15 mouse cellular contexts compared by ENCODE assay signal in genomic region chr6:18446359-18446758, GRCm38 (mm10).
DNase-seq lines count a peak whose midpoint lies in the region; ATAC-seq and TF ChIP-seq lines count a peak whose summit lies in the region.
"Had no signal": no experiment of that assay in that cellular context is flagged by ENCODE, and none has a peak within 500 bp of the region (broad histone marks: within the 10 kb centered on the region; RNA-seq: fewer than 3 reads in every experiment).

No protein-coding gene starts in this region.

- no peak for TF ChIP-seq EP300 in stomach, postnatal 0 days (optimal IDR thresholded peaks at IDR 0.05)

- 18% methylated on average over 3 of the region's 3 CpGs for WGBS in forebrain, embryonic 16.5 days
- 46% methylated on average over 3 of the region's 3 CpGs for WGBS in midbrain, embryonic 15.5 days
- WGBS in stomach, postnatal 0 days: 80% methylated on average over 3 of the region's 3 CpGs

- H3K27me3 ChIP-seq in forebrain, embryonic 16.5 days (replicated peaks; ENCODE audit: control insufficient read depth, insufficient read depth, low read length): no peaks in the 10 kb centered on the region
- H3K27me3 ChIP-seq in midbrain, embryonic 15.5 days (replicated peaks): no peaks in the 10 kb centered on the region
- H3K27me3 ChIP-seq in stomach, postnatal 0 days (ENCODE audit: control insufficient read depth, insufficient read depth, low read length): no peaks in the 10 kb centered on the region
- H3K27me3 ChIP-seq: liver, embryonic 13.5 days had no signal

- peak; percentile 71 for ATAC-seq in forebrain, embryonic 16.5 days
- ATAC-seq in midbrain, embryonic 15.5 days (replicated peaks): 0 out of 2 replicates have a peak, but pooled peaks have one; percentile 49
- ATAC-seq in stomach, postnatal 0 days (ENCODE audit: low FRiP score, low TSS enrichment): no peak
- ATAC-seq in erythroblast, adult 5-6 weeks (replicated peaks; ENCODE audit: low FRiP score, poor library complexity, severe bottlenecking): no peak
- ATAC-seq: intestine, embryonic 16.5 days had no signal

- H3K4me1 ChIP-seq in forebrain, embryonic 16.5 days (replicated peaks; ENCODE audit: control insufficient read depth, insufficient read depth, low read length): peaks cover 16% of the 10 kb centered on the region
- H3K4me1 ChIP-seq in midbrain, embryonic 15.5 days: peaks cover 11% of the 10 kb centered on the region
- H3K4me1 ChIP-seq in stomach, postnatal 0 days (replicated peaks; ENCODE audit: control insufficient read depth, insufficient read depth): no peaks in the 10 kb centered on the region

- peak overlapping the region; percentile 9; the same call in 1 of the 2 replicates for H3K4me3 ChIP-seq in layer of hippocampus, adult 2 months
- H3K4me3 ChIP-seq in forebrain, embryonic 16.5 days (replicated peaks; ENCODE audit: low read length): no peak overlapping the region
- no peak overlapping the region for H3K4me3 ChIP-seq in midbrain, embryonic 15.5 days
- H3K4me3 ChIP-seq in stomach, postnatal 0 days (ENCODE audit: low read depth, low read length): no peak overlapping the region
- H3K4me3 ChIP-seq: liver, embryonic 13.5 days had no signal

- no peak for TF ChIP-seq CTCF in layer of hippocampus, adult 2 months (conservative IDR thresholded peaks at IDR 0.05)
- TF ChIP-seq CTCF in brain, embryonic 14.5 days (IDR thresholded peaks at IDR 0.05; ENCODE audit: borderline replicate concordance, extremely low read depth, insufficient read depth, insufficient read length): no peak
- no peak for TF ChIP-seq CTCF in stomach, postnatal 0 days (IDR thresholded peaks at IDR 0.05; ENCODE audit: low read depth)

- H3K27ac ChIP-seq in layer of hippocampus, adult 2 months: peak overlapping the region; percentile 92
- H3K27ac ChIP-seq in forebrain, embryonic 16.5 days (ENCODE audit: low read length): peak overlapping the region; percentile 93
- peak overlapping the region; percentile 61 for H3K27ac ChIP-seq in midbrain, embryonic 15.5 days
- H3K27ac ChIP-seq in stomach, postnatal 0 days (replicated peaks): no peak overlapping the region
- H3K27ac ChIP-seq: kidney, postnatal 0 days; liver, embryonic 13.5 days had no signal

- no peak overlapping the region for H3K9ac ChIP-seq in forebrain, embryonic 16.5 days (replicated peaks; ENCODE audit: low read depth, low read length)
- H3K9ac ChIP-seq in midbrain, embryonic 15.5 days: no peak overlapping the region
- H3K9ac ChIP-seq in stomach, postnatal 0 days (ENCODE audit: low read length): no peak overlapping the region
- H3K9ac ChIP-seq: liver, embryonic 13.5 days had no signal

- DNase-seq in layer of hippocampus, adult 2 months (ENCODE audit: low spot score in 2 of 2): no peak
- no peak for DNase-seq in layer of hippocampus, postnatal 10 days (ENCODE audit: low spot score in 2 of 2)
- peak; percentile 92 for DNase-seq in brain, embryonic 14.5 days (ENCODE audit: low read depth)
- no peak for DNase-seq in adrenal gland, adult 18-20 months (ENCODE audit: low spot score in 2 of 2)
- no peak for DNase-seq in stomach, postnatal 0 days (ENCODE audit: low spot score)
- DNase-seq: gastrocnemius, postnatal 10 days; liver, embryonic 13.5 days; lung, postnatal 14 days; spleen, adult 18-20 months; thymus, postnatal 36 days had no signal

- no peaks in the 10 kb centered on the region for H3K36me3 ChIP-seq in forebrain, embryonic 16.5 days (ENCODE audit: control insufficient read depth, insufficient read depth)
- H3K36me3 ChIP-seq in midbrain, embryonic 15.5 days (replicated peaks): no peaks in the 10 kb centered on the region
- H3K36me3 ChIP-seq in stomach, postnatal 0 days (ENCODE audit: control insufficient read depth, insufficient read depth, low read length): no peaks in the 10 kb centered on the region
- H3K36me3 ChIP-seq: liver, embryonic 13.5 days had no signal

- H3K4me2 ChIP-seq in forebrain, embryonic 16.5 days (ENCODE audit: low read length): no peak overlapping the region
- H3K4me2 ChIP-seq in midbrain, embryonic 15.5 days: no peak overlapping the region
- no peak overlapping the region for H3K4me2 ChIP-seq in stomach, postnatal 0 days (replicated peaks; ENCODE audit: low read depth)
- H3K4me2 ChIP-seq: liver, embryonic 13.5 days had no signal

- TF ChIP-seq POLR2A in brain, embryonic 14.5 days (IDR thresholded peaks at IDR 0.05; ENCODE audit: borderline replicate concordance, extremely low read depth, insufficient read depth, insufficient read length, poor library complexity, severe bottlenecking): no peak

- no peaks in the 10 kb centered on the region for H3K9me3 ChIP-seq in forebrain, embryonic 16.5 days (ENCODE audit: control insufficient read depth, low read length)
- H3K9me3 ChIP-seq in midbrain, embryonic 15.5 days: no peaks in the 10 kb centered on the region
- H3K9me3 ChIP-seq in stomach, postnatal 0 days (ENCODE audit: control insufficient read depth, low read length): no peaks in the 10 kb centered on the region
- H3K9me3 ChIP-seq: liver, embryonic 13.5 days had no signal

Comparison
In these comparisons a context has a peak if more than half of its experiments do, and no peak if none do; other contexts are left out.
1. ATAC-seq: peak in forebrain, embryonic 16.5 days (single experiment) and midbrain, embryonic 15.5 days (single experiment); none in stomach, postnatal 0 days (single experiment) and erythroblast, adult 5-6 weeks (single experiment).